Mouse (Mus musculus) limb, embryonic 15.5 days (tissue): ENCODE results near the gene Gipc3. TPM values are rescaled to one million over a fixed set of nuclear protein-coding genes. Genes with fewer than 3 reads are reported as not detected.

Experiments
- ATAC-seq: fragments of 200-750 bp; cut with Nextera tagmentation; 2 replicates; pipeline ENCODE4 v1.8.0; 2017; ENCODE audit warnings: low read depth, moderate TSS enrichment; ENCODE audit not compliant: insufficient number of reproducible peaks, low FRiP score, low TSS enrichment
- H3K27ac ChIP-seq: fragments of 300-500 bp; sonication (generic); 2 replicates; pipeline ENCODE4 v1.5.1; 2015; ENCODE audit warnings: moderate library complexity, mild to moderate bottlenecking, inconsistent platforms
- H3K27me3 ChIP-seq: fragments of 300-500 bp; sonication (generic); 2 replicates; pipeline ENCODE4 v1.6.1; 2015; ENCODE audit warnings: inconsistent platforms
- H3K36me3 ChIP-seq: fragments of 300-500 bp; sonication (generic); 2 replicates; pipeline ENCODE4 v1.6.1; 2015; ENCODE audit warnings: inconsistent platforms
- H3K4me1 ChIP-seq: fragments of 300-500 bp; sonication (generic); 2 replicates; pipeline ENCODE4 v1.6.1; 2015; ENCODE audit warnings: inconsistent platforms
- H3K4me2 ChIP-seq: fragments of 300-500 bp; sonication (generic); 2 replicates; pipeline ENCODE4 v1.6.1; 2015; ENCODE audit warnings: mild to moderate bottlenecking, inconsistent platforms
- H3K4me3 ChIP-seq: fragments of 300-500 bp; sonication (generic); 2 replicates; pipeline ENCODE4 v1.5.1; 2015; ENCODE audit warnings: mild to moderate bottlenecking, inconsistent platforms
- H3K9ac ChIP-seq: fragments of 300-500 bp; sonication (generic); 2 replicates; pipeline ENCODE4 v1.6.1; 2015; ENCODE audit warnings: inconsistent platforms
- H3K9me3 ChIP-seq: fragments of 300-500 bp; sonication (generic); 2 replicates; pipeline ENCODE4 v1.6.1; 2016; ENCODE audit warnings: inconsistent platforms
- WGBS: fragments of 180-500 bp; shearing (Covaris S2); methylation state at CpG from one replicate; pipeline ENCODE4 v1.1.7; 2015; 5-methylcytosine and 5-hydroxymethylcytosine counted together
- polyA plus RNA-seq: library from polyadenylated mRNA; unstranded; fragments of >200 nt; fragmentation: Nextera tagmentation; extraction: Ambion mirVana; gene quantifications from 2 replicates; pipeline ENCODE4 v1.2.1, GENCODE M21; 2015

Gene Gipc3
- polyA plus RNA-seq, 1 experiment from 2014 or later, result 0.04 TPM

GRCm38 (mm10) chr10:81326858-81327257, 16.2 kb downstream of the Gipc3 start:
- Histone ChIP-seq H3K4me1 (peaks cover 48% of the 10 kb centered on the region), H3K4me3 (no peak overlapping the region), H3K4me2 (no peak overlapping the region), H3K9me3 (no peaks in the 10 kb centered on the region), H3K36me3 (peaks cover 60% of the 10 kb centered on the region), H3K27me3 (no peaks in the 10 kb centered on the region), H3K27ac (no peak overlapping the region), H3K9ac (no peak overlapping the region)
- WGBS, result 71% methylated on average over 6 of the region's 6 CpGs
- no peak for ATAC-seq

- no peak overlapping the region for H3K9ac ChIP-seq
- 93% methylated on average over 18 of the region's 18 CpGs for WGBS
- no peak for ATAC-seq
- H3K27me3 ChIP-seq, result no peaks in the 10 kb centered on the region
- H3K9me3 ChIP-seq, result no peaks in the 10 kb centered on the region
- H3K4me3 ChIP-seq, result no peak overlapping the region
- peaks cover 46% of the 10 kb centered on the region for H3K4me1 ChIP-seq
- H3K27ac ChIP-seq, result no peak overlapping the region
- H3K36me3 ChIP-seq, result peaks cover 60% of the 10 kb centered on the region
- no peak overlapping the region for H3K4me2 ChIP-seq
These were observed 17.3 kb downstream of the Gipc3 start for GRCm38 (mm10) chr10:81325781-81326180.

- H3K9me3 ChIP-seq, result no peaks in the 10 kb centered on the region
- no peak overlapping the region for H3K4me2 ChIP-seq
- H3K27ac ChIP-seq, result no peak overlapping the region
- no peak overlapping the region for H3K4me3 ChIP-seq
- no peak overlapping the region for H3K9ac ChIP-seq
- WGBS, result 94% methylated on average over 21 of the region's 21 CpGs
- ATAC-seq, result no peak
- no peaks in the 10 kb centered on the region for H3K27me3 ChIP-seq
- H3K4me1 ChIP-seq, result peaks cover 40% of the 10 kb centered on the region
- H3K36me3 ChIP-seq, result peaks cover 60% of the 10 kb centered on the region
These were observed 17.9 kb downstream of the Gipc3 start for GRCm38 (mm10) chr10:81325176-81325575.

- Histone ChIP-seq H3K36me3 (peaks cover 60% of the 10 kb centered on the region), H3K27ac (no peak overlapping the region), H3K9ac (no peak overlapping the region), H3K9me3 (no peaks in the 10 kb centered on the region), H3K4me2 (no peak overlapping the region), H3K27me3 (no peaks in the 10 kb centered on the region), H3K4me3 (no peak overlapping the region), H3K4me1 (peaks cover 39% of the 10 kb centered on the region)
- WGBS, result 93% methylated on average over 18 of the region's 18 CpGs
- ATAC-seq, result no peak
These were observed 19.1 kb downstream of the Gipc3 start for GRCm38 (mm10) chr10:81323791-81324530.

GRCm38 (mm10) chr10:81323141-81323775, 19.8 kb downstream of the Gipc3 start:
- Histone ChIP-seq H3K4me1 (peaks cover 39% of the 10 kb centered on the region), H3K36me3 (peaks cover 64% of the 10 kb centered on the region), H3K4me3 (0 out of 2 replicates have a peak overlapping the region, but pooled peaks have one; percentile 99), H3K9ac (no peak overlapping the region), H3K4me2 (no peak overlapping the region), H3K27ac (no peak overlapping the region), H3K27me3 (no peaks in the 10 kb centered on the region), H3K9me3 (no peaks in the 10 kb centered on the region)
- WGBS, result 91% methylated on average over 23 of the region's 23 CpGs
- no peak for ATAC-seq

GRCm38 (mm10) chr10:81322444-81322843, 20.6 kb downstream of the Gipc3 start:
- Histone ChIP-seq H3K36me3 (peaks cover 66% of the 10 kb centered on the region), H3K4me2 (peak overlapping the region; percentile 74; the same call in 1 of the 2 replicates), H3K9me3 (no peaks in the 10 kb centered on the region), H3K27ac (no peak overlapping the region), H3K27me3 (no peaks in the 10 kb centered on the region), H3K9ac (peak overlapping the region; percentile 96; the same call in 1 of the 2 replicates), H3K4me1 (peaks cover 40% of the 10 kb centered on the region), H3K4me3 (peak overlapping the region; percentile 99)
- 93% methylated on average over 27 of the region's 27 CpGs for WGBS
- no peak for ATAC-seq

- Histone ChIP-seq H3K4me1 (peaks cover 50% of the 10 kb centered on the region), H3K36me3 (peaks cover 62% of the 10 kb centered on the region), H3K4me2 (peak overlapping the region; percentile 74), H3K27me3 (no peaks in the 10 kb centered on the region), H3K27ac (peak overlapping the region; percentile 92), H3K9ac (peak overlapping the region; percentile 96), H3K4me3 (peak overlapping the region; percentile 99), H3K9me3 (no peaks in the 10 kb centered on the region)
- 3% methylated on average over 20 of the region's 20 CpGs for WGBS
- no peak for ATAC-seq
These were observed 21.6 kb downstream of the Gipc3 start for GRCm38 (mm10) chr10:81321436-81321835.

- H3K9me3 ChIP-seq, result no peaks in the 10 kb centered on the region
- WGBS, result under 1% methylated on average over 68 of the region's 68 CpGs
- peak within 1 kb of the TSS; percentile 96 for H3K9ac ChIP-seq
- no peaks in the 10 kb centered on the region for H3K27me3 ChIP-seq
- H3K27ac ChIP-seq, result peak within 1 kb of the TSS; percentile 92
- peaks cover 62% of the 10 kb centered on the region for H3K36me3 ChIP-seq
- H3K4me1 ChIP-seq, result peaks cover 53% of the 10 kb centered on the region
- peak; percentile 94 for ATAC-seq
- peak within 1 kb of the TSS; percentile 74 for H3K4me2 ChIP-seq
- H3K4me3 ChIP-seq, result peak within 1 kb of the TSS; percentile 99
These were observed 22.3 kb downstream of the Gipc3 start, which contains the start of gene Cactin for GRCm38 (mm10) chr10:81320550-81321347. Gene Cactin, plus strand, starts transcription at chr10:81321103.

GRCm38 (mm10) chr10:81319741-81320549, 23.1 kb downstream of the Gipc3 start:
- H3K9ac ChIP-seq, result peak overlapping the region; percentile 18; the same call in 1 of the 2 replicates
- under 1% methylated on average over 38 of the region's 38 CpGs for whole genome bisulfite sequencing
- peaks cover 53% of the 10 kb centered on the region for H3K4me1 ChIP-seq
- peak overlapping the region; percentile 74 for H3K4me2 ChIP-seq
- H3K36me3 ChIP-seq, result peaks cover 62% of the 10 kb centered on the region
- no peaks in the 10 kb centered on the region for H3K9me3 ChIP-seq
- H3K27me3 ChIP-seq, result no peaks in the 10 kb centered on the region
- peak overlapping the region; percentile 92 for H3K27ac ChIP-seq
- no peak; the same call in 1 of the 2 replicates for ATAC-seq
- H3K4me3 ChIP-seq, result peak overlapping the region; percentile 99

GRCm38 (mm10) chr10:81319330-81319699, 23.8 kb downstream of the Gipc3 start:
- Histone ChIP-seq H3K4me1 (peaks cover 53% of the 10 kb centered on the region), H3K4me3 (peak overlapping the region; percentile 99), H3K9me3 (no peaks in the 10 kb centered on the region), H3K9ac (peak overlapping the region; percentile 18; the same call in 1 of the 2 replicates), H3K36me3 (peaks cover 62% of the 10 kb centered on the region), H3K27me3 (no peaks in the 10 kb centered on the region), H3K4me2 (peak overlapping the region; percentile 74), H3K27ac (peak overlapping the region; percentile 92)
- WGBS, result 25% methylated on average over 8 of the region's 8 CpGs
- ATAC-seq, result no peak
